Mouse (Mus musculus): ENCODE measurements around the gene Limd2. TPM values are rescaled to one million over a fixed set of nuclear protein-coding genes. Genes with fewer than 3 reads are reported as not detected.

Gene Limd2
- polyA plus RNA-seq, 1 experiment: 48.3 TPM

GRCm38 (mm10) chr11:106180449-106180801 is 19.8 kb upstream of the Limd2 start:
- H3K36me3 ChIP-seq (ENCODE audit: control insufficient read depth, insufficient read depth, low read length): peaks cover 3% of the 10 kb centered on the region; the same call in 1 of the 2 replicates
- no peak for TF ChIP-seq CTCF (conservative IDR thresholded peaks at IDR 0.05; ENCODE audit: insufficient read depth, insufficient read length, low read depth, low read length)
- H3K4me3 ChIP-seq (ENCODE audit: insufficient read depth, low read depth, low read length): no peak overlapping the region
- H3K27ac ChIP-seq (ENCODE audit: insufficient read depth, low read depth, low read length): no peak overlapping the region
- H3K27me3 ChIP-seq (replicated peaks; ENCODE audit: control insufficient read depth, insufficient read depth, low read length): no peaks in the 10 kb centered on the region
- no peaks in the 10 kb centered on the region for H3K4me1 ChIP-seq (ENCODE audit: control insufficient read depth, insufficient read depth, low read length)
- 83% methylated on average over 2 of the region's 2 CpGs for WGBS
- no peak for DNase-seq

- 87% methylated on average over 7 of the region's 7 CpGs for WGBS
- H3K27me3 ChIP-seq (replicated peaks; ENCODE audit: control insufficient read depth, insufficient read depth, low read length): no peaks in the 10 kb centered on the region
- TF ChIP-seq POLR2A (IDR thresholded peaks at IDR 0.05; ENCODE audit: low read depth, low read length): no peak
- TF ChIP-seq CTCF (conservative IDR thresholded peaks at IDR 0.05; ENCODE audit: insufficient read depth, insufficient read length, low read depth, low read length): no peak
- peaks cover 3% of the 10 kb centered on the region; the same call in 1 of the 2 replicates for H3K36me3 ChIP-seq (ENCODE audit: control insufficient read depth, insufficient read depth, low read length)
- H3K4me3 ChIP-seq (ENCODE audit: insufficient read depth, low read depth, low read length): no peak overlapping the region
- DNase-seq: no peak
- H3K4me1 ChIP-seq (ENCODE audit: control insufficient read depth, insufficient read depth, low read length): no peaks in the 10 kb centered on the region
- H3K27ac ChIP-seq (ENCODE audit: insufficient read depth, low read depth, low read length): no peak overlapping the region
Measured at GRCm38 (mm10) chr11:106179711-106180448, 19.2 kb upstream of the Limd2 start.

- Histone ChIP-seq H3K27ac (ENCODE audit: insufficient read depth, low read depth, low read length) (no peak overlapping the region), H3K27me3 (replicated peaks; ENCODE audit: control insufficient read depth, insufficient read depth, low read length) (no peaks in the 10 kb centered on the region), H3K4me1 (ENCODE audit: control insufficient read depth, insufficient read depth, low read length) (no peaks in the 10 kb centered on the region), H3K4me3 (ENCODE audit: insufficient read depth, low read depth, low read length) (no peak overlapping the region), H3K36me3 (ENCODE audit: control insufficient read depth, insufficient read depth, low read length) (no peaks in the 10 kb centered on the region)
- whole genome bisulfite sequencing: 59% methylated on average over 5 of the region's 5 CpGs
- TF ChIP-seq CTCF (conservative IDR thresholded peaks at IDR 0.05; ENCODE audit: insufficient read depth, insufficient read length, low read depth, low read length) (no peak), POLR2A (IDR thresholded peaks at IDR 0.05; ENCODE audit: low read depth, low read length) (no peak)
- no peak for DNase-seq
Measured at GRCm38 (mm10) chr11:106178036-106178782, 17.5 kb upstream of the Limd2 start.

- Histone ChIP-seq H3K27ac (ENCODE audit: insufficient read depth, low read depth, low read length) (no peak overlapping the region), H3K36me3 (ENCODE audit: control insufficient read depth, insufficient read depth, low read length) (no peaks in the 10 kb centered on the region), H3K4me3 (ENCODE audit: insufficient read depth, low read depth, low read length) (no peak overlapping the region), H3K27me3 (replicated peaks; ENCODE audit: control insufficient read depth, insufficient read depth, low read length) (no peaks in the 10 kb centered on the region), H3K4me1 (ENCODE audit: control insufficient read depth, insufficient read depth, low read length) (no peaks in the 10 kb centered on the region)
- DNase-seq: no peak
- TF ChIP-seq CTCF (conservative IDR thresholded peaks at IDR 0.05; ENCODE audit: insufficient read depth, insufficient read length, low read depth, low read length): no peak
- TF ChIP-seq POLR2A (IDR thresholded peaks at IDR 0.05; ENCODE audit: low read depth, low read length): no peak
- 88% methylated on average over 5 of the region's 5 CpGs for WGBS
Measured at GRCm38 (mm10) chr11:106176372-106176771, 15.7 kb upstream of the Limd2 start.

GRCm38 (mm10) chr11:106175081-106175480 is 14.4 kb upstream of the Limd2 start:
- no peak for TF ChIP-seq POLR2A (IDR thresholded peaks at IDR 0.05; ENCODE audit: low read depth, low read length)
- TF ChIP-seq CTCF (conservative IDR thresholded peaks at IDR 0.05; ENCODE audit: insufficient read depth, insufficient read length, low read depth, low read length): no peak
- 41% methylated on average over 3 of the region's 3 CpGs for WGBS
- Histone ChIP-seq H3K27ac (ENCODE audit: insufficient read depth, low read depth, low read length) (no peak overlapping the region), H3K27me3 (replicated peaks; ENCODE audit: control insufficient read depth, insufficient read depth, low read length) (no peaks in the 10 kb centered on the region), H3K4me3 (ENCODE audit: insufficient read depth, low read depth, low read length) (no peak overlapping the region), H3K4me1 (ENCODE audit: control insufficient read depth, insufficient read depth, low read length) (no peaks in the 10 kb centered on the region), H3K36me3 (ENCODE audit: control insufficient read depth, insufficient read depth, low read length) (no peaks in the 10 kb centered on the region)
- no peak for DNase-seq

- H3K27ac ChIP-seq (ENCODE audit: insufficient read depth, low read depth, low read length): no peak overlapping the region
- DNase-seq: peak; percentile 86
- TF ChIP-seq POLR2A (IDR thresholded peaks at IDR 0.05; ENCODE audit: low read depth, low read length) (no peak), CTCF (conservative IDR thresholded peaks at IDR 0.05; ENCODE audit: insufficient read depth, insufficient read length, low read depth, low read length) (no peak)
- WGBS: 53% methylated on average over 5 of the region's 5 CpGs
- no peak overlapping the region for H3K4me3 ChIP-seq (ENCODE audit: insufficient read depth, low read depth, low read length)
- no peaks in the 10 kb centered on the region for H3K27me3 ChIP-seq (replicated peaks; ENCODE audit: control insufficient read depth, insufficient read depth, low read length)
- no peaks in the 10 kb centered on the region for H3K4me1 ChIP-seq (ENCODE audit: control insufficient read depth, insufficient read depth, low read length)
- no peaks in the 10 kb centered on the region for H3K36me3 ChIP-seq (ENCODE audit: control insufficient read depth, insufficient read depth, low read length)
Measured at GRCm38 (mm10) chr11:106174372-106174771, 13.7 kb upstream of the Limd2 start.

GRCm38 (mm10) chr11:106173228-106173627 is 12.6 kb upstream of the Limd2 start:
- Histone ChIP-seq H3K36me3 (ENCODE audit: control insufficient read depth, insufficient read depth, low read length) (no peaks in the 10 kb centered on the region), H3K4me3 (ENCODE audit: insufficient read depth, low read depth, low read length) (no peak overlapping the region), H3K27ac (ENCODE audit: insufficient read depth, low read depth, low read length) (no peak overlapping the region), H3K4me1 (ENCODE audit: control insufficient read depth, insufficient read depth, low read length) (no peaks in the 10 kb centered on the region), H3K27me3 (replicated peaks; ENCODE audit: control insufficient read depth, insufficient read depth, low read length) (no peaks in the 10 kb centered on the region)
- 96% methylated on average over 2 of the region's 2 CpGs for WGBS
- TF ChIP-seq CTCF (conservative IDR thresholded peaks at IDR 0.05; ENCODE audit: insufficient read depth, insufficient read length, low read depth, low read length): no peak
- no peak for DNase-seq

Data from kidney, adult 2 months (tissue).